Mouse (Mus musculus): ENCODE data around the gene Miga2. TPM values are rescaled to one million over a fixed set of nuclear protein-coding genes. Genes with fewer than 3 reads are reported as not detected.
A peak's percentile ranks its signal among the peaks of the same experiment; 100 is the strongest.

Gene Miga2
- total and polyA plus RNA-seq, 3 experiments = 64.3 to 90.3 (median 74.2) TPM

GRCm38 (mm10) chr2:30356266-30356665 lies 7.8 kb upstream of the Miga2 start:
- Histone ChIP-seq H3K27me3 (ENCODE audit: control insufficient read depth, insufficient read depth, low read length) (no peaks in the 10 kb centered on the region), H3K27ac (no peak overlapping the region; the same call in 1 of the 2 replicates), H3K9ac (ENCODE audit: low read depth, low read length) (no peak overlapping the region), H3K4me1 (ENCODE audit: control insufficient read depth, insufficient read depth, low read length) (peaks cover 18% of the 10 kb centered on the region), H3K79me2 (replicated peaks; ENCODE audit: control insufficient read depth, insufficient read depth, low read length) (peaks cover 1% of the 10 kb centered on the region), H3K4me3 (no peak overlapping the region), H3K36me3 (ENCODE audit: control insufficient read depth, insufficient read depth, low read length) (no peaks in the 10 kb centered on the region; the same call in 1 of the 2 replicates)
- no peak for DNase-seq
- 43% methylated on average over 4 of the region's 4 CpGs for WGBS
- intact Hi-C loops (cut with DNase I) = no loop called here
- no peak for TF ChIP-seq CTCF (IDR thresholded peaks at IDR 0.05)
- no peak for TF ChIP-seq EP300 (IDR thresholded peaks at IDR 0.05; ENCODE audit: insufficient read depth, low read depth, low read length)
- no peak for TF ChIP-seq POLR2A (IDR thresholded peaks at IDR 0.05; ENCODE audit: insufficient read depth, low read depth, low read length)

GRCm38 (mm10) chr2:30356906-30357305 lies 7.1 kb upstream of the Miga2 start:
- no peaks in the 10 kb centered on the region; the same call in 1 of the 2 replicates for H3K36me3 ChIP-seq (ENCODE audit: control insufficient read depth, insufficient read depth, low read length)
- TF ChIP-seq CTCF (IDR thresholded peaks at IDR 0.05) = no peak
- no peak for TF ChIP-seq POLR2A (IDR thresholded peaks at IDR 0.05; ENCODE audit: insufficient read depth, low read depth, low read length)
- no peak for TF ChIP-seq EP300 (IDR thresholded peaks at IDR 0.05; ENCODE audit: insufficient read depth, low read depth, low read length)
- WGBS = 53% methylated on average over 9 of the region's 9 CpGs
- intact Hi-C loops (cut with DNase I) = no loop called here
- no peak overlapping the region for H3K4me3 ChIP-seq
- peak overlapping the region; percentile 87 for H3K27ac ChIP-seq
- 0 out of 2 replicates have a peak overlapping the region, but pooled peaks have one; percentile 14 for H3K9ac ChIP-seq (ENCODE audit: low read depth, low read length)
- H3K79me2 ChIP-seq (replicated peaks; ENCODE audit: control insufficient read depth, insufficient read depth, low read length) = peaks cover 1% of the 10 kb centered on the region
- no peaks in the 10 kb centered on the region for H3K27me3 ChIP-seq (ENCODE audit: control insufficient read depth, insufficient read depth, low read length)
- no peak for DNase-seq
- peaks cover 18% of the 10 kb centered on the region for H3K4me1 ChIP-seq (ENCODE audit: control insufficient read depth, insufficient read depth, low read length)

GRCm38 (mm10) chr2:30357552-30358510 lies 6.2 kb upstream of the Miga2 start:
- 22% methylated on average over 8 of the region's 8 CpGs for WGBS
- Histone ChIP-seq H3K27ac (peak overlapping the region; percentile 87), H3K27me3 (ENCODE audit: control insufficient read depth, insufficient read depth, low read length) (no peaks in the 10 kb centered on the region), H3K4me1 (ENCODE audit: control insufficient read depth, insufficient read depth, low read length) (peaks cover 18% of the 10 kb centered on the region), H3K79me2 (replicated peaks; ENCODE audit: control insufficient read depth, insufficient read depth, low read length) (peaks cover 1% of the 10 kb centered on the region), H3K9ac (ENCODE audit: low read depth, low read length) (peak overlapping the region; percentile 93), H3K4me3 (peak overlapping the region; percentile 72), H3K36me3 (ENCODE audit: control insufficient read depth, insufficient read depth, low read length) (no peaks in the 10 kb centered on the region; the same call in 1 of the 2 replicates)
- intact Hi-C loops (cut with DNase I) = no loop called here
- TF ChIP-seq EP300 (IDR thresholded peaks at IDR 0.05; ENCODE audit: insufficient read depth, low read depth, low read length) (no peak), CTCF (IDR thresholded peaks at IDR 0.05) (no peak), POLR2A (IDR thresholded peaks at IDR 0.05; ENCODE audit: insufficient read depth, low read depth, low read length) (no peak)
- DNase-seq = peak; percentile 49

GRCm38 (mm10) chr2:30358533-30359531 lies 5.2 kb upstream of the Miga2 start, which contains the start of gene Sh3glb2:
TSS of gene Sh3glb2 (minus strand) at chr2:30359337.
- H3K27me3 ChIP-seq (ENCODE audit: control insufficient read depth, insufficient read depth, low read length) = no peaks in the 10 kb centered on the region
- peak within 1 kb of the TSS; percentile 72 for H3K4me3 ChIP-seq
- H3K36me3 ChIP-seq (ENCODE audit: control insufficient read depth, insufficient read depth, low read length) = no peaks in the 10 kb centered on the region; the same call in 1 of the 2 replicates
- peak within 1 kb of the TSS; percentile 93 for H3K9ac ChIP-seq (ENCODE audit: low read depth, low read length)
- 1% methylated on average over 65 of the region's 73 CpGs for WGBS
- TF ChIP-seq CTCF (IDR thresholded peaks at IDR 0.05) (peak; percentile 70), EP300 (IDR thresholded peaks at IDR 0.05; ENCODE audit: insufficient read depth, low read depth, low read length) (0 out of 2 replicates have a peak, but pooled peaks have one; percentile 34), POLR2A (IDR thresholded peaks at IDR 0.05; ENCODE audit: insufficient read depth, low read depth, low read length) (0 out of 2 replicates have a peak, but pooled peaks have one; percentile 22)
- DNase-seq = peak; percentile 92 to 93
- intact Hi-C loops (cut with DNase I) = no loop called here
- H3K4me1 ChIP-seq (ENCODE audit: control insufficient read depth, insufficient read depth, low read length) = peaks cover 18% of the 10 kb centered on the region
- H3K79me2 ChIP-seq (replicated peaks; ENCODE audit: control insufficient read depth, insufficient read depth, low read length) = peaks cover 1% of the 10 kb centered on the region
- peak within 1 kb of the TSS; percentile 87 for H3K27ac ChIP-seq

GRCm38 (mm10) chr2:30360626-30361025 lies 3.4 kb upstream of the Miga2 start:
- WGBS = 82% methylated on average over 10 of the region's 10 CpGs
- TF ChIP-seq EP300 (IDR thresholded peaks at IDR 0.05; ENCODE audit: insufficient read depth, low read depth, low read length) (no peak), CTCF (IDR thresholded peaks at IDR 0.05) (no peak), POLR2A (IDR thresholded peaks at IDR 0.05; ENCODE audit: insufficient read depth, low read depth, low read length) (no peak)
- Histone ChIP-seq H3K79me2 (replicated peaks; ENCODE audit: control insufficient read depth, insufficient read depth, low read length) (peaks cover 1% of the 10 kb centered on the region; the same call in 1 of the 2 replicates), H3K9ac (ENCODE audit: low read depth, low read length) (no peak overlapping the region), H3K4me3 (no peak overlapping the region), H3K36me3 (ENCODE audit: control insufficient read depth, insufficient read depth, low read length) (no peaks in the 10 kb centered on the region; the same call in 1 of the 2 replicates), H3K27ac (no peak overlapping the region), H3K4me1 (ENCODE audit: control insufficient read depth, insufficient read depth, low read length) (peaks cover 22% of the 10 kb centered on the region), H3K27me3 (ENCODE audit: control insufficient read depth, insufficient read depth, low read length) (no peaks in the 10 kb centered on the region)
- intact Hi-C loops (cut with DNase I) = no loop called here
- DNase-seq = no peak

Data from heart, adult 2 months (tissue).